Comparison of ENCODE assay signal across 10 mouse cellular contexts in the genomic region with DNA sequence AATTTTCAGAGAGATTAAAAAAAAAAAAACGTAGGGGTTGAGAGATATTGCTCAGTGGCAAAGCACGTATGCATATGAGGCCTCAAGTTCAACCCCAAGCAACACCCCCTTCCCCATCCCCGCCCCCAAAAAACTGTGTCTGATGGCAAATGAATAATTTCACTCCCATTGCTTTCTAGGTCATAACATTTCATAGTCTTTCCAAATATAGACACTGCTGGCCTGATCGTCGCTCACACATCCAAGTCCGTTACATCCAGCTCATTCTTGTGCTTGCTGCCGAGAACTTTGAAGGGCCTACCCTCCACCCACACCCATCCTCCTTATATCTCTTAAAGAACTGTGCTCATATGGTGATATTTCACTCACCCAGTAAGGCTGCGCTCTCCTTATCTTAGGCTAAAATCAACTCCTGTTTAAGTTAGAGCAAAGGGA. TPM values are rescaled to one million over a fixed set of nuclear protein-coding genes. Genes with fewer than 3 reads are reported as not detected.
DNase-seq lines count a peak whose midpoint lies in the region; ATAC-seq lines count a peak whose summit lies in the region.
"Had no signal": no experiment of that assay in that cellular context is flagged by ENCODE, and none has a peak within 500 bp of the region (broad histone marks: within the 10 kb centered on the region; RNA-seq: fewer than 3 reads in every experiment).

No protein-coding gene starts in this region.

- H3K36me3 ChIP-seq in heart, embryonic 10.5 days, result no peaks in the 10 kb centered on the region
- H3K36me3 ChIP-seq in liver, embryonic 11.5 days (ENCODE audit: control insufficient read depth, insufficient read depth, low read length), result no peaks in the 10 kb centered on the region
- no peaks in the 10 kb centered on the region for H3K36me3 ChIP-seq in liver, embryonic 12.5 days
- no peaks in the 10 kb centered on the region for H3K36me3 ChIP-seq in intestine, embryonic 15.5 days
- no peaks in the 10 kb centered on the region for H3K36me3 ChIP-seq in stomach, embryonic 14.5 days (ENCODE audit: control insufficient read depth, insufficient read depth, low read length)
- H3K36me3 ChIP-seq: limb, embryonic 13.5 days had no signal

- intact Hi-C loops in heart, postnatal 36 days (cut with DNase I), result no loop called here

- whole genome bisulfite sequencing in heart, embryonic 10.5 days, result 68% methylated on average over 8 of the region's 8 CpGs
- WGBS in liver, embryonic 11.5 days, result 71% methylated on average over 8 of the region's 8 CpGs
- 63% methylated on average over 8 of the region's 8 CpGs for WGBS in liver, embryonic 12.5 days (ENCODE audit: insufficient replicate concordance)
- 70% methylated on average over 8 of the region's 8 CpGs for WGBS in intestine, embryonic 15.5 days
- whole genome bisulfite sequencing in stomach, embryonic 14.5 days, result 65% methylated on average over 8 of the region's 8 CpGs

- ATAC-seq in liver, embryonic 11.5 days (replicated peaks; ENCODE audit: low FRiP score), result no peak
- ATAC-seq in liver, embryonic 12.5 days, result no peak
- ATAC-seq in intestine, embryonic 15.5 days, result 0 out of 2 replicates have a peak, but pooled peaks have one; percentile 2
- no peak; the same call in 1 of the 2 replicates for ATAC-seq in stomach, embryonic 14.5 days (ENCODE audit: insufficient number of reproducible peaks, insufficient read depth, low FRiP score, low read depth)

- DNase-seq in heart, embryonic 10.5 days (ENCODE audit: low spot score), result no peak
- no peak for DNase-seq in heart, postnatal 36 days
- no peak for DNase-seq in liver, embryonic 11.5 days (ENCODE audit: low spot score)
- DNase-seq in layer of hippocampus, postnatal 14 days (ENCODE audit: low spot score in 2 of 2), result no peak
- no peak for DNase-seq in frontal cortex, postnatal 25 days (ENCODE audit: low spot score in 2 of 2)

- no peaks in the 10 kb centered on the region for H3K9me3 ChIP-seq in heart, embryonic 10.5 days
- H3K9me3 ChIP-seq in liver, embryonic 11.5 days (ENCODE audit: control insufficient read depth, low read length), result no peaks in the 10 kb centered on the region
- no peaks in the 10 kb centered on the region for H3K9me3 ChIP-seq in liver, embryonic 12.5 days (replicated peaks)
- H3K9me3 ChIP-seq in intestine, embryonic 15.5 days, result no peaks in the 10 kb centered on the region
- H3K9me3 ChIP-seq in stomach, embryonic 14.5 days (ENCODE audit: control insufficient read depth, low read depth, low read length), result no peaks in the 10 kb centered on the region
- H3K9me3 ChIP-seq: limb, embryonic 13.5 days had no signal

- peaks cover 14% of the 10 kb centered on the region; the same call in 1 of the 2 replicates for H3K4me1 ChIP-seq in heart, embryonic 10.5 days
- H3K4me1 ChIP-seq in liver, embryonic 11.5 days (replicated peaks; ENCODE audit: control insufficient read depth, insufficient read depth, low read length), result no peaks in the 10 kb centered on the region
- peaks cover 17% of the 10 kb centered on the region for H3K4me1 ChIP-seq in liver, embryonic 12.5 days
- 0 out of 2 replicates have a peak, but pooled peaks cover 8% of the 10 kb centered on the region for H3K4me1 ChIP-seq in intestine, embryonic 15.5 days (replicated peaks)
- peaks cover 6% of the 10 kb centered on the region; the same call in 1 of the 2 replicates for H3K4me1 ChIP-seq in stomach, embryonic 14.5 days (ENCODE audit: control insufficient read depth, insufficient read depth, low read length)

- H3K4me2 ChIP-seq in liver, embryonic 11.5 days, result peak overlapping the region; percentile 62; the same call in 1 of the 2 replicates
- no peak overlapping the region for H3K4me2 ChIP-seq in liver, embryonic 12.5 days
- no peak overlapping the region for H3K4me2 ChIP-seq in intestine, embryonic 15.5 days (replicated peaks)
- H3K4me2 ChIP-seq in stomach, embryonic 14.5 days (replicated peaks; ENCODE audit: low read depth, low read length), result peak overlapping the region; percentile 43

- no peak overlapping the region for H3K27ac ChIP-seq in heart, embryonic 10.5 days
- no peak overlapping the region for H3K27ac ChIP-seq in liver, embryonic 11.5 days (ENCODE audit: low read depth, low read length)
- H3K27ac ChIP-seq in liver, embryonic 12.5 days, result no peak overlapping the region
- H3K27ac ChIP-seq in intestine, embryonic 15.5 days, result no peak overlapping the region
- H3K27ac ChIP-seq in stomach, embryonic 14.5 days (ENCODE audit: low read length), result no peak overlapping the region

- peak overlapping the region; percentile 54; the same call in 1 of the 2 replicates for H3K4me3 ChIP-seq in heart, embryonic 10.5 days
- H3K4me3 ChIP-seq in liver, embryonic 11.5 days (ENCODE audit: low read depth, low read length), result no peak overlapping the region
- H3K4me3 ChIP-seq in liver, embryonic 12.5 days, result no peak overlapping the region
- no peak overlapping the region for H3K4me3 ChIP-seq in intestine, embryonic 15.5 days (replicated peaks)
- no peak overlapping the region for H3K4me3 ChIP-seq in stomach, embryonic 14.5 days (ENCODE audit: low read depth, low read length)

- H3K9ac ChIP-seq in liver, embryonic 11.5 days (ENCODE audit: low read depth, low read length), result no peak overlapping the region
- no peak overlapping the region for H3K9ac ChIP-seq in liver, embryonic 12.5 days
- no peak overlapping the region for H3K9ac ChIP-seq in intestine, embryonic 15.5 days
- H3K9ac ChIP-seq in stomach, embryonic 14.5 days (replicated peaks; ENCODE audit: low read depth, low read length), result no peak overlapping the region
- H3K9ac ChIP-seq: limb, embryonic 13.5 days had no signal

- H3K27me3 ChIP-seq in heart, embryonic 10.5 days (ENCODE audit: insufficient read depth, poor library complexity, severe bottlenecking), result no peaks in the 10 kb centered on the region
- H3K27me3 ChIP-seq in liver, embryonic 11.5 days (replicated peaks; ENCODE audit: control insufficient read depth, insufficient read depth, low read length), result no peaks in the 10 kb centered on the region
- peaks cover 11% of the 10 kb centered on the region for H3K27me3 ChIP-seq in liver, embryonic 12.5 days (replicated peaks)
- H3K27me3 ChIP-seq in intestine, embryonic 15.5 days (replicated peaks), result no peaks in the 10 kb centered on the region
- H3K27me3 ChIP-seq in stomach, embryonic 14.5 days (ENCODE audit: control insufficient read depth, insufficient read depth, low read length), result no peaks in the 10 kb centered on the region
- H3K27me3 ChIP-seq: limb, embryonic 13.5 days had no signal

RNA-seq across cellular contexts. Expression of gene Hgd, which starts 5.2 kb away (rescaled TPM):
- 0.27 and 1.9 TPM in 2 replicates for polyA plus RNA-seq in heart, embryonic 10.5 days (2016; fragmentation: Nextera tagmentation; extraction: Ambion mirVana)
- total RNA-seq in heart, postnatal 36 days (2021), result under 1 TPM in 1 of 2 experiments, not detected in 1; 0.27 TPM
- polyA plus RNA-seq in liver, embryonic 11.5 days (2014; fragmentation: Nextera tagmentation; extraction: Ambion mirVana), result 13.6 and 13.7 TPM in 2 replicates
- 17.8 and 19.5 TPM in 2 replicates for polyA plus RNA-seq in liver, embryonic 12.5 days (2016; fragmentation: Nextera tagmentation; extraction: Ambion mirVana)
- 1.0 and 1.4 TPM in 2 replicates for polyA plus RNA-seq in intestine, embryonic 15.5 days (2015; fragmentation: Nextera tagmentation; extraction: Ambion mirVana)
- polyA plus RNA-seq in stomach, embryonic 14.5 days (2014; fragmentation: Nextera tagmentation; extraction: Ambion mirVana), result not detected in 2 replicates
- not detected for total RNA-seq in layer of hippocampus, postnatal 14 days (2021)
- total RNA-seq: common myeloid progenitor, adult 5-6 weeks had no signal

RNA-seq across cellular contexts. Expression of gene Rabl3, which starts 45.5 kb away (rescaled TPM):
- polyA plus RNA-seq in heart, embryonic 10.5 days (2016; fragmentation: Nextera tagmentation; extraction: Ambion mirVana), result 39.8 and 40.5 TPM in 2 replicates
- 1 to 10 TPM; 5.0 to 8.2 TPM for total RNA-seq in heart, postnatal 36 days (2021)
- polyA plus RNA-seq in liver, embryonic 11.5 days (2014; fragmentation: Nextera tagmentation; extraction: Ambion mirVana), result 29.6 and 33.5 TPM in 2 replicates
- polyA plus RNA-seq in liver, embryonic 12.5 days (2016; fragmentation: Nextera tagmentation; extraction: Ambion mirVana), result 19.8 and 20.8 TPM in 2 replicates
- 30.6 and 31.1 TPM in 2 replicates for polyA plus RNA-seq in intestine, embryonic 15.5 days (2015; fragmentation: Nextera tagmentation; extraction: Ambion mirVana)
- 25.8 and 28.5 TPM in 2 replicates for polyA plus RNA-seq in stomach, embryonic 14.5 days (2014; fragmentation: Nextera tagmentation; extraction: Ambion mirVana)
- 1 to 10 TPM; 9.2 to 9.6 TPM for total RNA-seq in layer of hippocampus, postnatal 14 days (2021)

RNA-seq across cellular contexts. Expression of gene Gtf2e1, which starts 45.6 kb away (rescaled TPM):
- 35.3 and 38.5 TPM in 2 replicates for polyA plus RNA-seq in heart, embryonic 10.5 days (2016; fragmentation: Nextera tagmentation; extraction: Ambion mirVana)
- 1 to 10 TPM; 5.5 to 6.9 TPM for total RNA-seq in heart, postnatal 36 days (2021)
- 29.2 and 34.0 TPM in 2 replicates for polyA plus RNA-seq in liver, embryonic 11.5 days (2014; fragmentation: Nextera tagmentation; extraction: Ambion mirVana)
- polyA plus RNA-seq in liver, embryonic 12.5 days (2016; fragmentation: Nextera tagmentation; extraction: Ambion mirVana), result 18.1 and 18.3 TPM in 2 replicates
- polyA plus RNA-seq in intestine, embryonic 15.5 days (2015; fragmentation: Nextera tagmentation; extraction: Ambion mirVana), result 18.2 and 20.4 TPM in 2 replicates
- polyA plus RNA-seq in stomach, embryonic 14.5 days (2014; fragmentation: Nextera tagmentation; extraction: Ambion mirVana), result 25.0 and 26.3 TPM in 2 replicates
- total RNA-seq in layer of hippocampus, postnatal 14 days (2021), result 10 to 100 TPM; 18.1 to 19.8 TPM

Comparison
In these comparisons a context has a peak if more than half of its experiments do, and no peak if none do; other contexts are left out.
1. H3K4me2 ChIP-seq: peak in liver, embryonic 11.5 days (single experiment) and stomach, embryonic 14.5 days (single experiment); none in liver, embryonic 12.5 days (single experiment) and intestine, embryonic 15.5 days (single experiment).